7 mouse cellular contexts compared by ENCODE assay signal in the genomic region with DNA sequence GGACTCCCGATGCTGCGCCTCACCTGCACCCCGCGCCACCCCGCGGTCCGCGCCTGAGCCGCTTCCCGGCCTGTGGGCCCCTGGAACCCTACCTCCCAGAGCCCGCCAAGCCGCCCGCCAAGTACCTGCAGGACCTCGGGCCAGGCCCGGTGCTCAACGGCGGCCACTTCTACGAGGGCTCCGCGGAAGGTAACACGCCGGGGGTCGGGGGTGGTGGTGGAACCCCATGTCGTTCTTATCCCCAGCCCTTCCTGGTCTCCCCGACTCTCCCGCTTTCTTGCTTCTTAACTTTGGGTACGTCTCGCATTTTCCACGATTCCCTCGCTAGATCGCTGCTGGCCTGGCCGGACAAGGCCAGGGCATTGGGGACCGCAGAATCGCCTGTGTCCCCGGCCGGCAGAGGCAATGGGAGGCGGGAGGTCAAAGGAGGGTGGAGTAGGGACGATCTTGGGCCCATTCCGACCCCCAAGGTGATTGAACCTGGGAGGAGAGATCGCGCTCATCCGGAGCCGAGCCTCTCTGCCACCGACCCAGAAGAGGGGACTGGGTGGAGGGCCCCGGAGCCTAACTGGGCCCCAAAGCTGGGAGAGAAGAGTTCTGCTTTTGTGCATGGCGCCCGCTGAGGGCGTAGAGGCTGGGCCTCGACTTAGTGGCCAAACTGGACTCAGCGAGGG. TPM values are rescaled to one million over a fixed set of nuclear protein-coding genes. Genes with fewer than 3 reads are reported as not detected.
A peak's percentile ranks its signal among the peaks of the same experiment; 100 is the strongest.
DNase-seq lines count a peak whose midpoint lies in the region; ATAC-seq and TF ChIP-seq lines count a peak whose summit lies in the region.

No protein-coding gene starts in this region.

- peak; percentile 54; the same call in 1 of the 2 replicates for ATAC-seq in heart, embryonic 12.5 days (ENCODE audit: insufficient number of reproducible peaks, low FRiP score)
- no peak for ATAC-seq in liver, embryonic 14.5 days (ENCODE audit: insufficient read depth)
- peak; percentile 26; the same call in 1 of the 2 replicates for ATAC-seq in stomach, postnatal 0 days (ENCODE audit: low FRiP score, low TSS enrichment)

- no peaks in the 10 kb centered on the region for H3K36me3 ChIP-seq in ES-Bruce4 (ENCODE audit: control insufficient read depth, insufficient read depth, low read length, poor library complexity, severe bottlenecking)
- no peaks in the 10 kb centered on the region for H3K36me3 ChIP-seq in heart, embryonic 12.5 days
- H3K36me3 ChIP-seq in liver, embryonic 14.5 days (replicated peaks; ENCODE audit: control insufficient read depth, insufficient read depth, low read depth), result no peaks in the 10 kb centered on the region
- H3K36me3 ChIP-seq in stomach, postnatal 0 days (ENCODE audit: control insufficient read depth, insufficient read depth, low read length), result no peaks in the 10 kb centered on the region

- H3K4me2 ChIP-seq in heart, embryonic 12.5 days, result peak overlapping the region; percentile 88
- peak overlapping the region; percentile 32 for H3K4me2 ChIP-seq in liver, embryonic 14.5 days (ENCODE audit: low read depth)
- H3K4me2 ChIP-seq in stomach, postnatal 0 days (replicated peaks; ENCODE audit: low read depth), result peak overlapping the region; percentile 46

- no peak for TF ChIP-seq POLR2A in ES-Bruce4 (IDR thresholded peaks at IDR 0.05; ENCODE audit: insufficient read depth, low read length)

- peak; percentile 23 to 40 for DNase-seq in B cell, adult 2 months
- no peak for DNase-seq in liver, embryonic 14.5 days (ENCODE audit: low read depth in 3 of 3, low spot score in 3 of 3)
- DNase-seq in stomach, postnatal 0 days (ENCODE audit: low spot score), result no peak
- no peak for DNase-seq in adrenal gland, postnatal 36 days
- DNase-seq in thymus, adult 18-20 months, result no peak

- H3K4me3 ChIP-seq in ES-Bruce4 (ENCODE audit: low read depth, low read length), result peak overlapping the region; percentile 49
- peak overlapping the region; percentile 52 for H3K4me3 ChIP-seq in heart, embryonic 12.5 days
- peak overlapping the region in 1 of 2 experiments; percentile 5; a peak in 2 of 4 replicates for H3K4me3 ChIP-seq in liver, embryonic 14.5 days (ENCODE audit: insufficient read depth in 1 of 2, low read depth in 2 of 2, low read length in 2 of 2)
- peak overlapping the region; percentile 31 for H3K4me3 ChIP-seq in stomach, postnatal 0 days (ENCODE audit: low read depth, low read length)

- WGBS in heart, embryonic 12.5 days, result 1% methylated on average over 48 of the region's 50 CpGs
- 2% methylated on average over 49 of the region's 50 CpGs for WGBS in liver, embryonic 14.5 days (ENCODE audit: insufficient replicate concordance)
- 1% methylated on average over 44 of the region's 50 CpGs for WGBS in stomach, postnatal 0 days

- H3K27me3 ChIP-seq in ES-Bruce4 (ENCODE audit: control insufficient read depth, insufficient read depth, low read length, poor library complexity, severe bottlenecking), result peaks cover 21% of the 10 kb centered on the region
- peaks cover 86% of the 10 kb centered on the region for H3K27me3 ChIP-seq in heart, embryonic 12.5 days (replicated peaks)
- H3K27me3 ChIP-seq in liver, embryonic 14.5 days (ENCODE audit: control insufficient read depth, insufficient read depth, low read length), result peaks cover 75% of the 10 kb centered on the region
- H3K27me3 ChIP-seq in stomach, postnatal 0 days (ENCODE audit: control insufficient read depth, insufficient read depth, low read length), result peaks cover 21% of the 10 kb centered on the region

- no peaks in the 10 kb centered on the region for H3K9me3 ChIP-seq in ES-Bruce4 (replicated peaks; ENCODE audit: control insufficient read depth, insufficient read depth, low read length, poor library complexity, severe bottlenecking)
- no peaks in the 10 kb centered on the region for H3K9me3 ChIP-seq in heart, embryonic 12.5 days (replicated peaks)
- no peaks in the 10 kb centered on the region for H3K9me3 ChIP-seq in liver, embryonic 14.5 days (ENCODE audit: control insufficient read depth, low read length)
- no peaks in the 10 kb centered on the region for H3K9me3 ChIP-seq in stomach, postnatal 0 days (ENCODE audit: control insufficient read depth, low read length)

- no peak for TF ChIP-seq CTCF in ES-Bruce4 (IDR thresholded peaks at IDR 0.05; ENCODE audit: low read depth, low read length)
- TF ChIP-seq CTCF in liver, embryonic 14.5 days (IDR thresholded peaks at IDR 0.05; ENCODE audit: low read depth), result no peak
- TF ChIP-seq CTCF in stomach, postnatal 0 days (IDR thresholded peaks at IDR 0.05; ENCODE audit: low read depth), result no peak

- H3K27ac ChIP-seq in ES-Bruce4 (ENCODE audit: insufficient read depth, low read length), result no peak overlapping the region
- no peak overlapping the region for H3K27ac ChIP-seq in heart, embryonic 12.5 days (ENCODE audit: poor library complexity, severe bottlenecking)
- no peak overlapping the region for H3K27ac ChIP-seq in liver, embryonic 14.5 days
- no peak overlapping the region for H3K27ac ChIP-seq in stomach, postnatal 0 days (replicated peaks)

- no peaks in the 10 kb centered on the region for H3K4me1 ChIP-seq in ES-Bruce4 (ENCODE audit: control insufficient read depth, insufficient read depth, low read length)
- peaks cover 11% of the 10 kb centered on the region for H3K4me1 ChIP-seq in heart, embryonic 12.5 days (replicated peaks)
- no peaks in the 10 kb centered on the region for H3K4me1 ChIP-seq in liver, embryonic 14.5 days (replicated peaks; ENCODE audit: control insufficient read depth in 2 of 2, insufficient read depth in 2 of 2, low read length in 1 of 2)
- no peaks in the 10 kb centered on the region for H3K4me1 ChIP-seq in stomach, postnatal 0 days (replicated peaks; ENCODE audit: control insufficient read depth, insufficient read depth)

- no peak for TF ChIP-seq EP300 in ES-Bruce4 (IDR thresholded peaks at IDR 0.05; ENCODE audit: insufficient read depth, low read depth, low read length)
- no peak for TF ChIP-seq EP300 in liver, embryonic 14.5 days (IDR thresholded peaks at IDR 0.05; ENCODE audit: low read depth)
- TF ChIP-seq EP300 in stomach, postnatal 0 days (optimal IDR thresholded peaks at IDR 0.05), result no peak

- H3K9ac ChIP-seq in ES-Bruce4 (ENCODE audit: low read depth, poor library complexity, severe bottlenecking), result peak overlapping the region; percentile 40
- peak overlapping the region; percentile 57 for H3K9ac ChIP-seq in heart, embryonic 12.5 days
- H3K9ac ChIP-seq in liver, embryonic 14.5 days (replicated peaks), result no peak overlapping the region
- H3K9ac ChIP-seq in stomach, postnatal 0 days (ENCODE audit: low read length), result no peak overlapping the region

RNA-seq across cellular contexts. Expression of a gene that starts 0.6 kb away (rescaled TPM):
- polyA plus RNA-seq in ES-Bruce4 (2011; ENCODE audit: insufficient read depth, insufficient read length, low read depth, missing spikeins), result 0.31 and 1.2 TPM in 2 replicates
- polyA plus RNA-seq in heart, embryonic 12.5 days (2016; fragmentation: Nextera tagmentation; extraction: Ambion mirVana), result 0.49 and 1.4 TPM in 2 replicates
- not detected in 2 replicates for polyA plus RNA-seq in liver, embryonic 14.5 days (2012; rRNA removed)
- polyA plus RNA-seq in liver, embryonic 14.5 days (2014; fragmentation: Nextera tagmentation; extraction: Ambion mirVana), result not detected in 2 replicates
- polyA plus RNA-seq in stomach, postnatal 0 days (2015; fragmentation: Nextera tagmentation; extraction: Ambion mirVana), result not detected in 2 replicates
- not detected for total RNA-seq in adrenal gland, postnatal 36 days (2021)

RNA-seq across cellular contexts. Expression of a gene that starts 35.7 kb away (rescaled TPM):
- not detected in 2 replicates for polyA plus RNA-seq in ES-Bruce4 (2011; ENCODE audit: insufficient read depth, insufficient read length, low read depth, missing spikeins)
- not detected in 2 replicates for polyA plus RNA-seq in heart, embryonic 12.5 days (2016; fragmentation: Nextera tagmentation; extraction: Ambion mirVana)
- polyA plus RNA-seq in liver, embryonic 14.5 days (2012; rRNA removed), result not detected in 2 replicates
- not detected in 2 replicates for polyA plus RNA-seq in liver, embryonic 14.5 days (2014; fragmentation: Nextera tagmentation; extraction: Ambion mirVana)
- not detected in 2 replicates for polyA plus RNA-seq in stomach, postnatal 0 days (2015; fragmentation: Nextera tagmentation; extraction: Ambion mirVana)
- total RNA-seq in adrenal gland, postnatal 36 days (2021), result not detected

RNA-seq across cellular contexts. Expression of a gene that starts 36.1 kb away (rescaled TPM):
- 22.6 and 23.5 TPM in 2 replicates for polyA plus RNA-seq in ES-Bruce4 (2011; ENCODE audit: insufficient read depth, insufficient read length, low read depth, missing spikeins)
- 43.6 and 44.6 TPM in 2 replicates for polyA plus RNA-seq in heart, embryonic 12.5 days (2016; fragmentation: Nextera tagmentation; extraction: Ambion mirVana)
- polyA plus RNA-seq in liver, embryonic 14.5 days (2012; rRNA removed), result 9.1 and 9.9 TPM in 2 replicates
- 9.0 and 10.7 TPM in 2 replicates for polyA plus RNA-seq in liver, embryonic 14.5 days (2014; fragmentation: Nextera tagmentation; extraction: Ambion mirVana)
- polyA plus RNA-seq in stomach, postnatal 0 days (2015; fragmentation: Nextera tagmentation; extraction: Ambion mirVana), result 25.4 and 26.1 TPM in 2 replicates
- total RNA-seq in adrenal gland, postnatal 36 days (2021), result 10 to 100 TPM; 31.1 to 33.5 TPM

RNA-seq across cellular contexts. Expression of a gene that starts 40.5 kb away (rescaled TPM):
- polyA plus RNA-seq in ES-Bruce4 (2011; ENCODE audit: insufficient read depth, insufficient read length, low read depth, missing spikeins), result not detected in 2 replicates
- not detected in 2 replicates for polyA plus RNA-seq in heart, embryonic 12.5 days (2016; fragmentation: Nextera tagmentation; extraction: Ambion mirVana)
- polyA plus RNA-seq in liver, embryonic 14.5 days (2012; rRNA removed), result not detected in 2 replicates
- not detected in 2 replicates for polyA plus RNA-seq in liver, embryonic 14.5 days (2014; fragmentation: Nextera tagmentation; extraction: Ambion mirVana)
- not detected in 2 replicates for polyA plus RNA-seq in stomach, postnatal 0 days (2015; fragmentation: Nextera tagmentation; extraction: Ambion mirVana)
- total RNA-seq in adrenal gland, postnatal 36 days (2021), result not detected

Comparison
In these comparisons a context has a peak if more than half of its experiments do, and no peak if none do; other contexts are left out.
1. DNase-seq: peak in B cell, adult 2 months (2 of 2); none in liver, embryonic 14.5 days (0 of 3), stomach, postnatal 0 days (single experiment), adrenal gland, postnatal 36 days (0 of 2) and thymus, adult 18-20 months (0 of 2).
2. H3K9ac ChIP-seq: peak in ES-Bruce4 (single experiment) and heart, embryonic 12.5 days (single experiment); none in liver, embryonic 14.5 days (single experiment) and stomach, postnatal 0 days (single experiment).
3. H3K4me2 ChIP-seq: peak in every context shown above with its lines; median percentile 88 in heart, embryonic 12.5 days; 46 in stomach, postnatal 0 days; 32 in liver, embryonic 14.5 days.